Mouse (Mus musculus): ENCODE results near the gene Gm16253.
"Not testable (repeated sequence)": the region's sequence is repeated elsewhere in the genome, so short reads cannot be mapped to it uniquely, and the experiment has no call there.

The Gm16253 gene

DNA sequence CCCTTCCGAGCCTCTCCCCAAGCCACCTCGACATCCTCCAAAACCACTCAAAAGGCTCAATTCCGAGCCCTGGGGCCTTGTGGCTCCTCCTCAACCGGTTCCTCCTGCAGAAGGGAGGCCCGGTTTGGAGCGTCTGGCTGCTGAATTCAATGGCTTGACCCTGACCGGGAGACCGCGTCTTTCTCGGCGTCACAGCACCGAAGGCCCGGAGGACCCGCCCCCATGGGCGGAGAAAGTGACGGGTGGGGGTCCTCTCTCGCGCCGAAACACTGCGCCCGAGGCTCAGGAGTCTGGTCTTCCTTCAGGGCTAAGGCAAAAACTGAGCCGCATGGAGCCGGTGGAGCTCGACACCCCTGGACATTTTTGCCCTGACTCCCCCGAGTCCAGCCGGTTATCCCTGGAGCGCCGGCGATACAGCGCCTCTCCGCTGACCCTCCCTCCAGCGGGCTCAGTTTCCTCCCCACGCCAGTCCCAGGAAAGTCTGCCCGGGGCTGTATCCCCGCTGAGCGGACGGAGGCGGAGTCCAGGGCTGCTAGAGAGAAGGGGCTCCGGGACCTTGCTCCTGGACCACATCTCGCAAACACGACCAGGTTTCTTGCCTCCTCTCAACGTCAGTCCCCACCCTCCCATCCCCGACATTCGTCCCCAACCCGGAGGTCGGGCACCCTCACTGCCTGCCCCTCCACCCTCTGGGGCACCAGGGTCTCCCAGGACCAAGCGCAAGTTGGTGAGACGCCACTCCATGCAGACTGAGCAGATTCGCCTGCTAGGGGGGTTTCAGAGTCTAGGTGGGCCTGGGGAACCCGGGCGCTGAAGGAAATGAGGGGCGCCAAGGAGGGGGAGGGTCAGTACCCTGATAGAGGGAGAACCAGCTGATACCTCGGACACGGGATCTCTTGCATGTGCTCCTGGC, 21.6 kb downstream of the Gm16253 start:
- no peak for DNase-seq (ENCODE audit: low read depth, low spot score)

DNA sequence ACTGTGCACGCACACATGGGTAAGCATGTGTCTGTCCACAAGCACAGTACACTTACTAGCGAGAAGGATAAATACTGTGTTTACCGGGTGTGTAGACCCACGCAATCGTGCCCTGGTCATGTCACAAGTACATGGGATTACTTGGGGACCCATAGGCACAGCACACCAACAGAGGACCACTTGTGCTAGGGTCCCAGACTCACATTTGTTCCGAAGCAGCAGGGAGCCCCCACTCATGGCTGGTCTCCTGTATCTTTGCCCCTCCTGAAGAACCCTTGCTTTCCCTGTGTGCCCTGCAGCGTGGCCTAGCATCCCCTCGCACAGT, 22.2 kb downstream of the Gm16253 start:
- no peak for DNase-seq (ENCODE audit: low read depth, low spot score)

DNA sequence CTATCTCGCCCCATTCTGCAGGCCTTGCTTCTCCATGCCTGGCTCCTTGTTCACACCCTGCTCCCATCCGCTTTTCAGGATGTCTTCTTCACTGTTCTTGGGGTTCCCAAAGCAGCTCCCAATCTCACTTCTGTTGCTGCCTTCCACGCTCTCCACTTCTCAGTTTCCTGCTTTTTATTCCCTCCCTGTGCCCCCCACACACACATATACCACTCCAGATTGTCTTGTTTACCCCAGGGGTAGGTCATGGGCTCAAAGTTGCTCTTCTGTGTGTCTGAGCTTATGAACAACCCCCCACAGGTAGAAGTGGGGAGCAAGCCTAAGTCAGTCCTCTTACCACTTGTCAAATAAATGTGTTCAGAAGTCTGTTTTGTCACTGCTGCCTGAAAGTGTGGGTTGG, 22.6 kb downstream of the Gm16253 start:
- DNase-seq (ENCODE audit: low read depth, low spot score): no peak

DNA sequence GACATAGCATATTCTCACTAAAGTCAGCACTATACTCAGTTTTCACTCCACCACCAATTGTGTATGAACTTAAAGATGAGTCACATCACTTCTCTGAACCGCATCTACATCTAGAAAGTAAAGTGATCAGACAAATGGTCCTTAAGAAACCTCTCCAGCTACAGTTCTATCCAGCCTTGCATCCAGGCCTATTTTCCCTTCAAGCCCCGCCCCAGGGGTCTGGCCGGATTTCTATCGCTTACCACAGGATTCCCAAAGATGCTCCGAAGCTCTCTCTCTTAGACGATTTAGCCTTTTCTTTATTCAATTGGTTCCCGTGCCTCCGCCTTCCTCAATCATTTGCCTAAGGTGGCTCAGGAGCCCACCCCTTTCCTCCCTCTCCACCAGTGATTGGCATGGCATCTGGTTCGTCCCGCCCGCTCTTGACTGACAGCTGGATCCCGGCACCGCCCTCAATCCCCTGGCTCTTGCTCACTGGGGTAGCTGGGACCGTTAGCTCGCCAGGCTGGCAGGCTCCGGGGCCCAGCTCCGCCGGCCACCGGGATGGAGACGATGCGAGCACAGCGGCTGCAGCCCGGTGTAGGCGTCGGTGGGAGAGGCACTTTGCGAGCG, 24.0 kb downstream of the Gm16253 start, which contains the start of gene Lix1l:
Gene Lix1l, plus strand, starts transcription at position 511 of the 612 bp plus-strand sequence.
- DNase-seq (ENCODE audit: low read depth, low spot score): peak; percentile 88

DNA sequence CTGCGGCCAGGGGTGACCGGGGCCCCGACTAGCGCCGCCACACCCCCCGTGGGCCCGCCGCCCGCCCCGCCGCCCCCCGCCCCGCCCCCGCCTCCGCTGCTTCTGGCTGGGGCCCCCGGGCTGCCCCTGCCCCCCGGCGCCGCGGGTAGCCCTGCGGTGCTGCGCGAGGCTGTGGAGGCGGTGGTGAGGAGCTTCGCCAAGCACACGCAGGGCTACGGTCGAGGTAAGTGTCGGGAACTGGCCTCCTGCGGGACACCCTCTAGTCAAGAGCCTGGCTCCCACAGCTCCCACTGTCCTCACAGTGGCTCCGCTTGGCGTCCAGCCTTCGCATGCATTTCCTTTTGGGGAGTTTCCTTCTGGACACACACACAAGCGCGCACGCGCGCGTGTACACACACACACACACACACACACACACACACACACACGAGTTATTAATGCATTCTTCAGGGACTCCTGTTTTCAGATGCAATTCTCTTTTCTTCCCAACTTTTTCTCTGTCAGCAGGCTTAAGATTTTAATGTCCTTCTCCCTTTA, 24.5 kb downstream of the Gm16253 start:
- DNase-seq (ENCODE audit: low read depth, low spot score): peak; percentile 56

DNA sequence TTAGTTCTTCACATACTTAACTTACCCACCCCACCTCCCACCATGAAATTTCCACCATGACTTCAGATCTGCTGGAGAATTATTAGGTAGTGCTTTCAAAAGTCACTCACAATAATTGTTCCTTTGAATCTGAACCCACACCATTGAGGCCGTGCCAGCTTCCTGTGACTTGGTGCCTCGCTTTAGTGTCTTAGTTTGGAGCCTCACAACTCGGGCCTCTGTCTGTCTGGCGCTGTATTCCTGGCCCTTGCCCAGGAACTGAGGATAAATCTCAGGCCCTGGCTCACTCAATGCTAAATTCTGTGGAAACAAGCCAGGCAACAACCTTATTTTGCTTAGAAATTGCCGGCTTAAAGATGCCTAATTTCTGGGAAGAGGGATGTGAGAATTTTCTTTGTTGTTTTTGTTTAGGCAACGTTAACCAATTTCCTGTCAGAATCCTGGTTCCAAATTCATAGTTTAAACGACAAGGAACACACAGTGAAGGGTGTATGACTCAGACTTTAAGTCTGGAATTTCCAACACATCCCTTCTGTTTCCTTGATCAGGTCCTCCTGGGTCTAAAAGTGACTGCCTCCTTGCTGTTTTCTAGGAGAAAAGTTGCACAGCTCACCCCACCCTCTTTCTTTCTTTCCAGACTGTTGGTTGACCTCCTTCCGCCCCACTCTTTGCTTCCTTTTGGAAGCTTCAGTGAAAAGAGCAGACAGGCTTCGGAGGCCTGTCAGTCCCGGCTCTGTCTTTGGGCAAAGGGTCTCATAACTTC, 25.3 kb downstream of the Gm16253 start:
- no peak for DNase-seq (ENCODE audit: low read depth, low spot score)

DNA sequence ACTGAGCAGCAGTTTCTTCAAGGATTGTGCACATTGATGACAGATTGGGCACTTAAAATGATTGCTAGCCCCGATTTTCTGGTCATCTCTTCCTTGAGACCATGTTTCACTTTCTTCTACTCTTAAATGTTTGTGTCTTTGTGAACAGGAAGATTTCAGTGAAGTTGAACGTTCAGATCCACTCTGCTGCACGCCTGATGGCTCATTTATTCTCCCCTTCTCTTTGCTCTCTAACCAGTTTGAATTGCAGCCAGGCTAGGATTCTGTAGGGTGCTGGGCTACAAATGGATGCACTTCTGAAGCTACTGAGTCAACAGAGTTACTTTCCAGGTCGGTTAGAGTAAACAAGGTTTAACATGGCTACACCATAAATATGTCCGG, 25.9 kb downstream of the Gm16253 start:
- no peak for DNase-seq (ENCODE audit: low read depth, low spot score)

DNA sequence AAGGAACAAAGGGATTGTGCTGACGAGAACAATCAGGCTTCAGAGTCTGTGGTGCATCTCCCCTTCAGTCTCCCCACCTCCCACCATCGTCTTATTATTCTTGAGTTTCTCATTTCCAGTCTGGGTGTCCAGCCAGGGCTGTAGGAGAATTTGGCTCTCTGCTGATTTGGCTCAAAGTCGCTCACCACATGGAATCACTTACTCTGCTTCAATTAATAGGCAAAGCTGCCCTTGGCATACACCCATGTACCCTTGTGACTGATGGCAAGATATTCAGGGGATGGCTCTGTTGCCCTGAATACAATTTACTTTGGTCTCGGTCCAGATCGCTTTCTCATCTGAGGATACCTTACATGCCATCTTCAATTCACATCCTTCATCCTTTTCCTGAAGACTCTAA, 26.5 kb downstream of the Gm16253 start:
- DNase-seq (ENCODE audit: low read depth, low spot score): no peak

DNA sequence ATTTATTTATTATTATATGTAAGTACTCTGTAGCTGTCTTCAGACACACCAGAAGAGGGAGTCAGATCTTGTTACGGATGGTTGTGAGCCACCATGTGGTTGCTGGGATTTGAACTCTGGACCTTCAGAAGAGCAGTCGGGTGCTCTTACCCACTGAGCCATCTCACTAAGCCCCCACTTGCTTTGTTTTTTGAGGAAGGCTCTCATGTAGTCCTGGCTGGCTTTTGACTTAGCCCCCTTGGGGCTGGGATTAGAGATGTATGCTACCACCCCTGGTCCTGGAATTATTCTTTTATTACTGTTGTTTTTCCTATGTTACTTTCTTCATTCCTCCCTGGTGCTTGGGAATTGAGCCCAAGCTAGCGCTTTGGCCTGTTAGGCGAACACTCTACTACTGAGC, 29.2 kb downstream of the Gm16253 start:
- not testable (repeated sequence) for DNase-seq (ENCODE audit: low read depth, low spot score)

DNA sequence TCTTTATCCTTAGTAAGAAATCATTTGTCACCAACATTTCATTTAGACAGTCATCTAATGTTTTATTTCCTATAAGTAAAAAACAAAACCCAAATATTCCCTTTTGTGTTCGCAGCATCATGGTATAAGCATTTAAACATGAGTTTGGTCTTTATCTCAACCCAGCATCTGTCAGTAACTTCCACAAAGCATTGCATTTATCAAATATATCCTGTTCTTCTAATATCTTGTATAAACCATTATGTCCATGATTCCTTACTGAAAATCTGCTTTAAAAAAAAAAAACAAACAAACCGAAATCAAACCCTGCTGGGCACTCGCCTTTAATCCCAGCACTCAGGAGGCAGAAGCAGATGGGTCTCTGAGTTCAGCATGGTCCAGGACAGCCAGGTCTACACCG, 29.8 kb downstream of the Gm16253 start:
- no peak for DNase-seq (ENCODE audit: low read depth, low spot score)

DNA sequence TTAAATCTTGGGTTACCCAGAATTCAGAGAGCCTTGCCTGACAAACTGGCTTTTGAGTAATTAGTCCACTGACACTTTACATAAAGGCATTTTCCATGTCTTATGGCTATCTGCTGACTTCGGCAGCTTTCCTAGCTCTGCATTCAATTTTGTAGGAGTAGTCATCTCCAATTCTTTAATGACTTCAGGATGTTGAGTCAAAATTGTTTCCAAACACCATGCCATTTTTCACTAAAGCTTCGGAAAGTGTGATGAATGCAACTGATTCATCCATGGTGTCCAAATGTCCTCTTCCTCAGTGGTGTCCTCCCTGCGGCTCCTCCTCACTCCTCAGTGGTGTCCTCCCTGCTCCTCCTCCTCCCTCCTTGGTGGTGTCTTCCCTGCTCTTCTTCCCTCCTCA, 41.2 kb downstream of the Gm16253 start:
- no peak for DNase-seq (ENCODE audit: low read depth, low spot score)

DNA sequence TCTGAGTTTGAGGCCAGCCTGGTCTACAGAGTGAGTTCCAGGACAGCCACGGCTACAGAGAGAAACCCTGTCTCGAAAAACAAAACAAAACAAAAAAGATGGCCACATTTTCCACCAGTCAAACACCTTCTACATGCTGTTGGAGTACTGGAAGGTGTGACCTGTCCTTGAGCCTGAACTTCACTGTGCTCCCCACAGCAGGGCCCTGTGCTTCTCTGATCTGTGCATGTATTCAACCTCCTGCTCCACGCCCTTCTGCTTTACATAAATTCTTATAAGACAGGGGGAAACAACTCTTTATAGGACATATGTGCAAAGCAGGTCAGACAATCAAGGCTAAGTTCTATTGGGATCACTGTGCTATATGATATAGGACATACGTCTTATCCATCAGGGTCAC, 46.4 kb downstream of the Gm16253 start:
- DNase-seq (ENCODE audit: low read depth, low spot score): no peak

DNA sequence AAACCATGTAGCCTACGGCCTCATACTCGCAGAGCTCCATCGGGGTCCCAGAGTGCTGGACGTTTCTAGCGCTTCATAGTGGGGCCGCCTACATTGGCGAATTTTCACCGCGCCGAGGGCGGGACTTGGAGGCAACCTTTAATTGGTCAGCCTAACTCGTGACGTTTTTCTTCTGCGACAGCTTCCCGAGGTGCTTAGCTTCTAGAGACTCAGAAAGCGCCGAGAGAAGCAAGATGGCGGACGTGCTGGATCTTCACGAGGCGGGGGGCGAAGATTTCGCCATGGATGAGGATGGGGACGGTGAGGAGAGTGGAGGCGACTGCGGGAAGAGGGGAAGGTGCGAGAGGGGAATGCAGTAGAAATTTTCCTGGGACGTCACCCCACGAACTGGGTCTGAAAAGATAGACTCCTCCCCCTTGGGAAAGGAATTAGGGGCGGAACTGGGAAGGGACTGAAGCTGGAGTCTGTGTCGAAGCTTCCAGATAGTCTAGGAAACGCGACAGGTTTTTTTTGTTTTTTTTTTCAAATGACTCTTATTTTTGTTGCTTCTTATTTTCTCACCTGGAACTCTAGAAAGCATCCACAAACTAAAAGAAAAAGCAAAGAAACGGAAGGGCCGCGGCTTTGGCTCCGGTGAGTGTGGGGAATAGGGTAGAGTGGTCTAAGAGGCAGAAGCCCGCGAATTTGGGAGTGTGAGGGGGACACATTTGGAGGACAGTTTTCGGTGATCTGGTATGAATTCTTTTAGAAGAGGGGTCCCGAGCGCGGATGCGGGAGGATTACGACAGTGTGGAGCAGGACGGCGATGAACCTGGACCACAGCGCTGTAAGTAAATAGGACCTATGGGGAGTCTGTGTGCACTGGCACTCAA, 53.2 kb downstream of the Gm16253 start, which contains the start of gene Rbm8a:
Gene Rbm8a, plus strand, starts transcription at position 205 of the 872 bp plus-strand sequence.
- peak; percentile 96 for DNase-seq (ENCODE audit: low read depth, low spot score)
